Mouse (Mus musculus) cortical plate, adult 2 months (tissue): Measurements from ENCODE around the gene Rangrf.
"Not testable (repeated sequence)": the region's sequence is repeated elsewhere in the genome, so short reads cannot be mapped to it uniquely, and the experiment has no call there.

ENCODE experiments used
- CTCF ChIP-seq: fragments of 200-500 bp; IDR thresholded peaks from 2 replicates; pipeline ENCODE4 v1.5.1; 2011; ENCODE audit warnings: mild to moderate bottlenecking, control low read depth, low read length; ENCODE audit not compliant: insufficient read depth; ENCODE audit errors: extremely low read depth
- POLR2A ChIP-seq: fragments of 200-500 bp; IDR thresholded peaks from 2 replicates; pipeline ENCODE4 v1.6.1; 2011; ENCODE audit warnings: mild to moderate bottlenecking, low read length, control low read depth; ENCODE audit not compliant: insufficient read depth; ENCODE audit errors: extremely low read depth

DNA sequence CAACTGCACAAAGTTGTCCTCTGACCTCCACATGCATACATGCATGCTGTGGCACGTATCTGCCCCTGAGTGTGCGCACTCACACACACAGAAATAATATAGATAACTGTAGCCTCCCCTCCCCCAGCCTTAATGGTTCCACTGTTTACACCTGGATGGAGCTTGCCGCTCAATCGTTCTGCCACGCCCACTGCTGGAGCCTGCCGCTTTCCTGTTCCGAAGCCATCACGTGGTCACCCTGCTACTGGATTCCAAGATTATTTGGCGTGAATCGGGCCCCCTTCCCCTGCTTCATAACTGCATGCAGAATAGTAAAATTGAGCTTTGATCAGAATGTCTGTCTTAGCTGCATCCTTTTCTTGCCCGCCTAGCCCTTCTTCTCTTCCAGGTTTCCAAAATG lies 12.8 kb downstream of the Rangrf start:
- TF ChIP-seq CTCF, POLR2A: not testable (repeated sequence)
